Mouse (Mus musculus) E14TG2a.4 (cell line): ENCODE results near the gene Cnr1.

Experiments used
- CTCF ChIP-seq: conservative IDR thresholded peaks from 2 replicates; pipeline ENCODE4 v1.5.1; 2014; ENCODE audit warnings: low read length
- NANOG ChIP-seq: IDR thresholded peaks from 2 replicates; pipeline ENCODE4 v1.6.1; 2014; ENCODE audit warnings: borderline replicate concordance, low read length, mixed read lengths

DNA sequence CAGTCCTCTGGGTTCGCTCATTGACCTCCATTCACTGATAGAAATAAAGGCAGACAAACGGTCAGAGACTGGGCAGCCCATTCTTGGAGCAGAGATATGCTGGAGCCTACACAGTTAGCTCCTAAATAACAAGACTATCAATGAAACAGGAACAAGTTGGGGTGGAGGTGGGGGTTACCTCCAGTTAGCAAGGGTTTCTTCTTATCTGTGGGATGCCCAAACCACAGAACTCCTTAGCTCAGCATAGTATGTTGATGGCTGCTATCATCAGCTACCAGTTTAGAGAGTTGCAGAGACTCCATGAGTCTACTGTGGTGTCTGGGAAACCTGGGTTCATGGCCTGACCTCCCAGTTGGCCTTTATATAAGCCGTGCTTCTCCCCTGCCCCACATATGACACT, 33.0 kb downstream of the Cnr1 start:
- TF ChIP-seq CTCF (no peak), NANOG (no peak)
